Mouse (Mus musculus) limb, embryonic 15.5 days (tissue): ENCODE measurements around the gene Psmg3. TPM values are rescaled to one million over a fixed set of nuclear protein-coding genes. Genes with fewer than 3 reads are reported as not detected.
A peak's percentile ranks its signal among the peaks of the same experiment; 100 is the strongest.

Experiments
- ATAC-seq: fragments of 200-750 bp; cut with Nextera tagmentation; 2 replicates; pipeline ENCODE4 v1.8.0; 2017; ENCODE audit warnings: low read depth, moderate TSS enrichment; ENCODE audit not compliant: insufficient number of reproducible peaks, low FRiP score, low TSS enrichment
- H3K27ac ChIP-seq: fragments of 300-500 bp; sonication (generic); 2 replicates; pipeline ENCODE4 v1.5.1; 2015; ENCODE audit warnings: moderate library complexity, mild to moderate bottlenecking, inconsistent platforms
- H3K27me3 ChIP-seq: fragments of 300-500 bp; sonication (generic); 2 replicates; pipeline ENCODE4 v1.6.1; 2015; ENCODE audit warnings: inconsistent platforms
- H3K36me3 ChIP-seq: fragments of 300-500 bp; sonication (generic); 2 replicates; pipeline ENCODE4 v1.6.1; 2015; ENCODE audit warnings: inconsistent platforms
- H3K4me1 ChIP-seq: fragments of 300-500 bp; sonication (generic); 2 replicates; pipeline ENCODE4 v1.6.1; 2015; ENCODE audit warnings: inconsistent platforms
- H3K4me2 ChIP-seq: fragments of 300-500 bp; sonication (generic); 2 replicates; pipeline ENCODE4 v1.6.1; 2015; ENCODE audit warnings: mild to moderate bottlenecking, inconsistent platforms
- H3K4me3 ChIP-seq: fragments of 300-500 bp; sonication (generic); 2 replicates; pipeline ENCODE4 v1.5.1; 2015; ENCODE audit warnings: mild to moderate bottlenecking, inconsistent platforms
- H3K9ac ChIP-seq: fragments of 300-500 bp; sonication (generic); 2 replicates; pipeline ENCODE4 v1.6.1; 2015; ENCODE audit warnings: inconsistent platforms
- H3K9me3 ChIP-seq: fragments of 300-500 bp; sonication (generic); 2 replicates; pipeline ENCODE4 v1.6.1; 2016; ENCODE audit warnings: inconsistent platforms
- WGBS: fragments of 180-500 bp; shearing (Covaris S2); methylation state at CpG from one replicate; pipeline ENCODE4 v1.1.7; 2015; 5-methylcytosine and 5-hydroxymethylcytosine counted together
- polyA plus RNA-seq: library from polyadenylated mRNA; unstranded; fragments of >200 nt; fragmentation: Nextera tagmentation; extraction: Ambion mirVana; gene quantifications from 2 replicates; pipeline ENCODE4 v1.2.1, GENCODE M21; 2015

Gene Psmg3
- polyA plus RNA-seq, 1 experiment from 2014 or later = 68.5 TPM

DNA sequence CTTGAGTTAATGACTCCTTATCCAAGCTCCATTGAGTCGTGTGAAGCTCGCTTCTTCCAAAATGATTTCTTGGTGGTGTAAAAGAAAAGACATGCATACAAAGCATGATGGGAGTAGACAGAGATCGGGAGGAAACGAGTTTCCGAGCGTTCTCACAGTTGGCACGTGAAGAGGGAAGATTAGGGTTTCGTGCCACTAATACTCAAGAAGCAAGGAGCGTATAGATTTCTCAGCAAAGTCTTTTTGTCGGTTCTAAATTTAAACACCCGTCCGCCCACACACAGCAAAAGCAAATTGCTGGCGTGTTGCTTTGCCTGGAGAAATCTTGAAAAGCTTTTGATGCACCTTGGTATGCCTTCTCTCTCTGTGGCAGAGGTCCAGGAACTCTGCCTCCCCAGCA is 2.7 kb upstream of the Psmg3 start:
- 0 out of 2 replicates have a peak, but pooled peaks cover 4% of the 10 kb centered on the region for H3K36me3 ChIP-seq
- H3K9me3 ChIP-seq = no peaks in the 10 kb centered on the region
- H3K9ac ChIP-seq = no peak overlapping the region
- 75% methylated on average over 13 of the region's 13 CpGs for WGBS
- H3K27me3 ChIP-seq = no peaks in the 10 kb centered on the region
- peaks cover 11% of the 10 kb centered on the region for H3K4me1 ChIP-seq
- H3K4me2 ChIP-seq = no peak overlapping the region
- no peak for ATAC-seq
- H3K27ac ChIP-seq = no peak overlapping the region
- no peak overlapping the region for H3K4me3 ChIP-seq

DNA sequence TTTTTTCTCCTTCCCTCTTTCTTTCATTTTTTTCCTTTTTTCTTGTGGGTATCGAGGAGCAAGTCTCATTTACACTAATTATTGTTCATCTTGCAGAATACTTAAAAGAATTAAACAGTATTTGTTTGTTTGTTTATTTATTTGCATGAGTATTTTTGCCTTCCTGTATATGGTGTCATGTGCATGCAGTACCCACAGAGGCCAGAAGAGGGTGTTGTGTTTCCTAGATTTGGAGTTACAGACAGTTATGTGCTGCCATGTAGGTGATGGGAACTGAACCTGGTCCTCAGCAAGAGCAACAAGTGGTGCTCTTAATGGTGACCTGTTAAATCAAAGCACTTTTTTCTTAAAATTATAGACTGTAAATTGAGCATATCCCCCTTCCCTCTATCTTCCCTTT is 908 bp upstream of the Psmg3 start:
- Histone ChIP-seq H3K27me3 (no peaks in the 10 kb centered on the region), H3K4me2 (no peak overlapping the region), H3K9me3 (no peaks in the 10 kb centered on the region), H3K4me1 (peaks cover 11% of the 10 kb centered on the region), H3K27ac (no peak overlapping the region), H3K4me3 (no peak overlapping the region), H3K9ac (no peak overlapping the region), H3K36me3 (peaks cover 19% of the 10 kb centered on the region)
- WGBS = 97% methylated on average over 1 of the region's 1 CpGs
- ATAC-seq = no peak

DNA sequence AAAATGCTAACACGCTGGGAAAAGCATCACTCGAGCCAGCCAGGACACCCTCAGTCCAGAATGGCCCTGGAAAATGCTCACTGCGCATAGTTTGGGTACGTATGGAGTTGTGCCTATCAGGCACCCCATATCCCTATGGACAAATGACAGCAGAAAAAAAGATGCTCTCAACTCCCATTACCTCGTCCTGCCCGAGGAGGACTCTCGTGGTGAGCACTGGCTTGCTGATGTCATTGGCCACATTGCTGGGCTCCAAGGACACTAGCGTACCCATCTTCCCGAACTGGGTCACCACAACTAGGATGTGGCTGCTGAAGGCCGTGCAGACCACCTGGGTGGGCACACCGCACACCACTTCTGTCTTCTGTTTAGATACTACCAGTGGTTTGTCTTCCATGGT is 738 bp downstream of the Psmg3 start:
- Histone ChIP-seq H3K36me3 (peaks cover 31% of the 10 kb centered on the region), H3K4me3 (peak overlapping the region; percentile 77), H3K4me2 (peak overlapping the region; percentile 82), H3K9ac (peak overlapping the region; percentile 71), H3K27ac (no peak overlapping the region), H3K9me3 (no peaks in the 10 kb centered on the region), H3K27me3 (no peaks in the 10 kb centered on the region), H3K4me1 (peaks cover 11% of the 10 kb centered on the region)
- 31% methylated on average over 11 of the region's 11 CpGs for WGBS
- ATAC-seq = no peak

DNA sequence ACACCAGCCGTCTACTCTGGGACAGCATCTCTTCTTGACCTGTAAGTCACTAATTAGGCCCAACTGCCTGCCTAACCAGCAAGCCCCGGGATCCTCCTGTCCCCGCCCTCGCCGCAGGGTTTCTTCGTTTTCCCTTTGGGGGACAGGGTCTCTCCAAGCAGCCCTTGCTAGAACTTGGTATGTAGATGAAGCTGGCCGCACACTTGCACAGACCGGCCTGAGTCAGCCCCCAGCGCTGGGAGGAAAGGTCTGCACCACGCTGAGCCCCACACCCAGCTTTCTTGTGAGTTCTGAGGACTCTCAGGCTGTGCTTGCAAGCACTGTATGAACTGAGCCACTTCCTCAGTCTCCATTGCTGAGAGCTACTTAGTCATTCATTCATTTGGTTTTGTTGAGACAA is 2.2 kb downstream of the Psmg3 start:
- Histone ChIP-seq H3K27ac (no peak overlapping the region), H3K4me3 (no peak overlapping the region), H3K36me3 (peaks cover 36% of the 10 kb centered on the region), H3K4me1 (peaks cover 11% of the 10 kb centered on the region), H3K4me2 (no peak overlapping the region), H3K9me3 (no peaks in the 10 kb centered on the region), H3K9ac (no peak overlapping the region), H3K27me3 (no peaks in the 10 kb centered on the region)
- WGBS = 90% methylated on average over 10 of the region's 10 CpGs
- ATAC-seq = no peak

DNA sequence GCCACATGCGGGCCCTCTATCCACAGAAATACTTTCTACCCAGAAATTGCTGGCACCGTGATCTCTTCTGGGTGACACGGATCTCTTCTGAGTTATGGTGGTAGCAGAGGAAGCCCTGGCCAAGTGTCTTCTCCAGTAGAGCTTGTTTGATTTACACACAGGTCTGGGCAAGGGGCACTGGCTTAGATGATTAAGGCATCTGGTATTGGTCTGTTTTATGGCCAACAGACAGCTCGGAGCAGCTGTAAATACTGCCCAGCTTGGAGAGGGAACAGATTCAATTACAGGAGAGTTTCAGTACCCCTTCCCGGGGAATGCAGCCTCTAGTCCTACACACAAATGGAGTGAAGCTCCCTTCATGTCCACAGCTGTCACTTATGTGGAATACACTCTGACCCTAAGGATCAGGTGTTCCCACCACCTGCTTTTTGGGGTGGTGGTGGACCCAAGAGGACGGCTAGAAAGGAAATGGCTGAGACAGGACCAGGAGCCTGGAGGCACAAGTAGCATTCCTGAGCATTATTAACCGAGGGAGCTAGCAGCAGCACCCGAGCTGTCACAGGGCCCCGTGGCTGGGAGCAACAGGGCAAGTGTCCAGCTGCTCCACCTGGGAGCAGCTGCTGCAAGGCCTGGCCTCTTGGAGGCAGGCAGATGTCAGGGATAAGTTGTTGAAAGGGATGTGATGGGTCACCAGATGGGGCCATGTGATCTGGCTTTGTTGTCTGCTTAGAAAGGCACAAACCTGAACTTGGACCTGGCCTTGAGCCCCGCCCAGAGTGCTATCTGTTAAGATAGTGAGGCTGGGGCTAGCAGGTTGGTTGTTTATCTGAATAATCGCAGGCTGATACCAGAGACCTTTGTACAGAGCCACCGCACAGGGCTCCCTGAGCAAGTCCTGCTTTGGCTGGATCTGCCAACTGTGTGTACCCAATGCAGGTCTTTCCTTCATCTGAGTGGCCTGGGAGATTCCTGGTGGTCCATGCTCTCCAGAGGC is 4.9 kb downstream of the Psmg3 start:
- peaks cover 11% of the 10 kb centered on the region for H3K4me1 ChIP-seq
- ATAC-seq = 0 out of 2 replicates have a peak, but pooled peaks have one; percentile 41
- H3K27me3 ChIP-seq = no peaks in the 10 kb centered on the region
- H3K9ac ChIP-seq = no peak overlapping the region
- H3K9me3 ChIP-seq = no peaks in the 10 kb centered on the region
- peak overlapping the region; percentile 50 for H3K27ac ChIP-seq
- peaks cover 36% of the 10 kb centered on the region for H3K36me3 ChIP-seq
- no peak overlapping the region for H3K4me2 ChIP-seq
- WGBS = 38% methylated on average over 12 of the region's 12 CpGs
- H3K4me3 ChIP-seq = no peak overlapping the region

DNA sequence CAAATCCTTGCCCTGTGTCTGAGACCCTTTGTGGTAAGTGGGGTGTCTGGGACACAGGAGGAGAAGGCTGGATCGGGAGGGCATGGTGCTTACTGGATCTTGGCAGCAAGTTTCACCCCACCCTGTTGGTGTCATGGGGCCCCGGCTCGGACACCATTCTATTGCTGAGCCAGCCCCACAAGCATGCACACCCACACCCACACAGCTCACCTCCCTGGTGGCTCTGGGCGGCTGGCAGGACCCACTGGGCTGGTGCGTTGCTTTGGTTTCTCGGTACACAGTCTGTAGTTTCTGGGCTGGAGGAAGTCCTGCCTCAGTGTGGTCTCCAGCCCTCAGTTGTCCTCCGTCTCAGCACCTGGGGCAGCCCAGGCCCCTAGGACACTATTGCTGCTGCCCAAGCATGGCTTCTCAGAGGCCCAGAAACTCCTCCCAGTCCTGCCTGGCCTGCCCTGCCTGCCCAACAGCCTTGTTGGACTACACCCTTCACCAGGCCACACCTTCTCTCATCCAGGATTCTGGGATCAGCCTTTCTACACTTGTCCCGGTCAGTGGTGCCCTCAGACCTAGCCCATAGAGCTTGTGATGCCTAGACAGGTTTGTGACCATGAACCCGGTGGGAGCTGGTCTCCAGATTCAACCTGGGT is 7.0 kb downstream of the Psmg3 start, which contains the start of gene Tmem184a:
Gene Tmem184a, minus strand, starts transcription at position 380 of the 644 bp plus-strand sequence.
- peaks cover 9% of the 10 kb centered on the region; the same call in 1 of the 2 replicates for H3K27me3 ChIP-seq
- 0 out of 2 replicates have a peak within 1 kb of the TSS, but pooled peaks have one; percentile 4 for H3K4me2 ChIP-seq
- H3K4me3 ChIP-seq = no peak within 1 kb of the TSS
- H3K27ac ChIP-seq = peak within 1 kb of the TSS; percentile 35; the same call in 1 of the 2 replicates
- 83% methylated on average over 9 of the region's 9 CpGs for WGBS
- no peaks in the 10 kb centered on the region for H3K9me3 ChIP-seq
- H3K4me1 ChIP-seq = no peaks in the 10 kb centered on the region
- peaks cover 34% of the 10 kb centered on the region for H3K36me3 ChIP-seq
- H3K9ac ChIP-seq = no peak within 1 kb of the TSS
- ATAC-seq = no peak

DNA sequence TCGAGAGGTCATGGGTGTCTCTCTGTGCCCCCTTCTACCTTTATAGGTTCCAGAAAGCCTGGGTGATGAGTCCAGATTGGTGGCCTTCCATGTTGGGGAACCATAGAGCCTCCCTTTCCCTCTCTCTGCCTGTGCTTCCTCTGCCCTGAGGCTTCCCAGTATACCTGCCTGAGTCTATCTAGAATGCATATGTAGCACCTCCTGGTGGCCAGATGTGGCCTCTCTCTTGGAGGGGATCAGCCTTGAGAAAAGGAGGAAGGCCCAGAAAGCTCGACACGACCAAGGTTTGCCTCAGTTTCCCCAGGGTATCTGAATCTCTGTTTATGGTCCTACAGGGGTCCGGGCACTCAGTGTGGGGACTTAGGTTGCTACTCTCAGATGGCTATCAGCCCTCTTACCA is 7.9 kb downstream of the Psmg3 start:
- Histone ChIP-seq H3K9me3 (no peaks in the 10 kb centered on the region), H3K9ac (no peak overlapping the region), H3K4me1 (no peaks in the 10 kb centered on the region), H3K27me3 (peaks cover 18% of the 10 kb centered on the region), H3K4me2 (no peak overlapping the region), H3K36me3 (peaks cover 29% of the 10 kb centered on the region), H3K27ac (no peak overlapping the region), H3K4me3 (no peak overlapping the region)
- 45% methylated on average over 4 of the region's 4 CpGs for WGBS
- ATAC-seq = no peak

DNA sequence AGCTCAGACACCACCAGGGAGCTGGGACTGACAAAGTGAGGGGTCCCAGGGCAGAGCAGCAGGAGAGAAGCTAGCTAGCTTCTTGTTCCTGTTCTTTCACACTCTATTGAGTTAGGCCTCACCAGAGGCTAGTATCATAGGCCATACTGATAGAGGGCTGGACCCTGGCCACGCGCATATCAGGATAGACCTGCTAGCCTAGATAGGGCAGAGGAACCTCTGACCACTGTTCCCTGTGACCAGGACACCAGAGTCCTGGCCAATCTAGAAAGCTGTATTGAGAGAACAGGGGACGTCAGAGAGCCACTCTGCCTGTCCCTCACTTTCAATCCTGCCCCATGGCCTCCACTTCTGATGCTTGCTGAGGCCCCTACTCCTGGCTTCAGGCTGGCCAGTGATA is 8.6 kb downstream of the Psmg3 start:
- H3K9me3 ChIP-seq = no peaks in the 10 kb centered on the region
- H3K4me3 ChIP-seq = no peak overlapping the region
- peaks cover 24% of the 10 kb centered on the region for H3K27me3 ChIP-seq
- no peak for ATAC-seq
- no peak overlapping the region for H3K27ac ChIP-seq
- no peak overlapping the region for H3K4me2 ChIP-seq
- no peak overlapping the region for H3K9ac ChIP-seq
- H3K4me1 ChIP-seq = no peaks in the 10 kb centered on the region
- 84% methylated on average over 3 of the region's 3 CpGs for WGBS
- H3K36me3 ChIP-seq = peaks cover 22% of the 10 kb centered on the region

DNA sequence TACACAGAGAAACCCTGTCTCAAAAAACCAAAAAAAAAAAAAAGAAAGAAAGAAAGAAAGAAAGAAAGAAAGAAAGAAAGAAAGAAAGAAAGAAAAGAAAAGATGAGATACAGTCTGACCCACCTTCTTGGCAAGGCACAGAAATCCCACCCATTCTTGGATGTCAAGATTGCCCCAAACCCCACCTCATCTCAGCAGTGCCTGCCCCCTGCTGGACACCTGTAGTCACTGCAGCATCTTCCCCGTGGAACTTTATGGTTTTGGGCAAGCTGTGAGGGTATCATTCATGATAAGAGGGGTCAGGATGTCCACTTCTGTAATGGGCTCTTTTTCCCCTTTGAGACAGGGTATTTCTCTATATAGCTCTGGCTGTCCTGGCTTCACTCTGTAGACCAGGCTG is 9.4 kb downstream of the Psmg3 start:
- peaks cover 14% of the 10 kb centered on the region for H3K36me3 ChIP-seq
- H3K9ac ChIP-seq = no peak overlapping the region
- H3K4me3 ChIP-seq = no peak overlapping the region
- no peaks in the 10 kb centered on the region for H3K4me1 ChIP-seq
- no peak overlapping the region for H3K27ac ChIP-seq
- 5% methylated on average over 1 of the region's 1 CpGs for WGBS
- H3K27me3 ChIP-seq = peaks cover 31% of the 10 kb centered on the region
- ATAC-seq = no peak
- no peaks in the 10 kb centered on the region for H3K9me3 ChIP-seq
- no peak overlapping the region for H3K4me2 ChIP-seq

DNA sequence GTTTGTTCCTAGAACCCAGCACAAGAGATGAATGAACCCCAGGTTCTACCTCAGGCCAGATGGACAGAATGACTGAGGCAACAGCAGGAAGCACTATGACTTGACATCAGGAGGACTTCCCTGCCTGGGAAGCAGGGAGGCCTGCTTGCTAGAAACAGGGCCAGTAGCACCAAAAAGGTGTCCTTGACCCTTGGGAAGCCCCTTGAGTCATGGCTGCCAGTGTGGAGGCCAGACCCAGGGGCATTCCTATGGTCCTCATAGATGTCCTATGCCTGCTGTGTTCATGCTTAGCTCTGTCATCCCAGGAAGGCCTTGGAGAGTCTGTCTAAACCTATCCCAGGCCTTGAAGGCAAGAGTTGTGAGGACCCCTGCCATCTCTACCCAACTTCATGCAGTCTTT is 10.2 kb downstream of the Psmg3 start:
- no peak overlapping the region for H3K4me3 ChIP-seq
- H3K9me3 ChIP-seq = no peaks in the 10 kb centered on the region
- H3K36me3 ChIP-seq = peaks cover 8% of the 10 kb centered on the region
- no peaks in the 10 kb centered on the region for H3K4me1 ChIP-seq
- H3K27ac ChIP-seq = no peak overlapping the region
- no peak overlapping the region for H3K4me2 ChIP-seq
- no peak overlapping the region for H3K9ac ChIP-seq
- H3K27me3 ChIP-seq = peaks cover 39% of the 10 kb centered on the region
- ATAC-seq = no peak

DNA sequence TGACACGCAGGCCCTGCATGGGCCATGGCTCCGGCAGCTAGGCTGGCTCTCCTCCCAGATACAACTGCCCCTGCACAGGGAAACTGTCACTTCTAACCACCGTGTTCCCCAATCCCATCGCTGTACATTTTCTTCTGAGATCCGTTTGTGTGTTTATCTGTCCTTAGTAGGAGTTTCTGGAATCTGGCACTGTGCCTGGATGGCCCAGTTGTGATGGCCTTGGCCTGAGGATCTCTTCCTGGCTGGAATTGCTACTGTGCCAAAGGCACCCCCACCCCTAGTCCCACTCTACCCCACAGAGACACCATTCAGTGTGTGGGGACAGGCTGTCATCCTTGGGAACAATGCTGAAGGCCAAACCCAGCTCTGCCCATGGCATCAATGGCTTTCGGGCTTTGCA is 10.7 kb downstream of the Psmg3 start:
- H3K27me3 ChIP-seq = peaks cover 39% of the 10 kb centered on the region
- WGBS = 73% methylated on average over 6 of the region's 6 CpGs
- no peak for ATAC-seq

DNA sequence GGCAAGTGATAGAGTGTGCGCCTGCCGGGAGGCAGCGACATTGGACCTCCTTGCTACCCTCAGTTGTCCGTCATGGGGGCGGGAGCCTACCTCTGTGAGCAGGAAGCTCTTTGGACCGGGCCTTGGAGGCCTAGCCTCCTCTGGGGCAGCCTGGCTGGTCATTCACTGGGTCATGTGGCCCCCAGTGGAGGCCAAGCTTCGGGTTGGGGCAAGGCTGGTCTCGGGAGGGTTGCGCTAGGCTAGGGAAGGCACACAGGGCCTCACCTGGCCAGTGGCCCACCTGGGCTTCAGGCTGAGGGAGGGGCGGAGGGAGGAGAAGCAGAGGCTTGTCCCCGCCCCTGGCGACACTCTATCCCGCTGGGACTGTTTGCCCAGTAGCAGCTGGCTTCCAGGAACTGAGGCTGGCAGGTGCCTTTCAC is 12.7 kb downstream of the Psmg3 start:
- Histone ChIP-seq H3K4me3 (0 out of 2 replicates have a peak overlapping the region, but pooled peaks have one; percentile 9), H3K9me3 (no peaks in the 10 kb centered on the region), H3K36me3 (no peaks in the 10 kb centered on the region), H3K27ac (no peak overlapping the region), H3K27me3 (peaks cover 39% of the 10 kb centered on the region), H3K9ac (no peak overlapping the region), H3K4me1 (no peaks in the 10 kb centered on the region), H3K4me2 (no peak overlapping the region)
- 10% methylated on average over 13 of the region's 13 CpGs for WGBS
- ATAC-seq = no peak

More for the DNA sequence above, 10.7 kb downstream of the Psmg3 start:
- Histone ChIP-seq H3K36me3 (peaks cover 4% of the 10 kb centered on the region; the same call in 1 of the 2 replicates), H3K4me2 (no peak overlapping the region), H3K9ac (no peak overlapping the region), H3K4me1 (no peaks in the 10 kb centered on the region), H3K27ac (no peak overlapping the region), H3K4me3 (no peak overlapping the region), H3K9me3 (no peaks in the 10 kb centered on the region)
